Mouse (Mus musculus) heart, adult 2 months (tissue): ENCODE data around the gene Taar7e. TPM values are rescaled to one million over a fixed set of nuclear protein-coding genes. Genes with fewer than 3 reads are reported as not detected.

Experiments used
- DNase-seq, 2 experiments: peaks; one replicate each; pipeline ENCODE4 v3.0.0; 2021
- H3K27ac ChIP-seq: fragments of 200-600 bp; 2 replicates; pipeline ENCODE4 v1.8.1; 2022
- H3K27me3 ChIP-seq: fragments of 200-500 bp; 2 replicates; pipeline ENCODE4 v1.6.1; 2012; ENCODE audit warnings: mild to moderate bottlenecking, low read length, inconsistent platforms, mixed read lengths; ENCODE audit not compliant: control insufficient read depth, insufficient read depth
- H3K36me3 ChIP-seq: fragments of 200-500 bp; 2 replicates; pipeline ENCODE4 v1.6.1; 2012; ENCODE audit warnings: low read length, inconsistent platforms; ENCODE audit not compliant: control insufficient read depth, insufficient read depth
- H3K4me1 ChIP-seq: fragments of 200-500 bp; 2 replicates; pipeline ENCODE4 v1.6.1; 2011; ENCODE audit warnings: low read length; ENCODE audit not compliant: control insufficient read depth, insufficient read depth
- H3K4me3 ChIP-seq: fragments of 200-600 bp; 2 replicates; pipeline ENCODE4 v1.8.1; 2022
- H3K79me2 ChIP-seq: fragments of 200-500 bp; replicated peaks from 2 replicates; pipeline ENCODE4 v1.6.1; 2012; ENCODE audit warnings: mild to moderate bottlenecking, inconsistent platforms, low read length, moderate library complexity, mixed read lengths; ENCODE audit not compliant: control insufficient read depth, insufficient read depth
- H3K9ac ChIP-seq: fragments of 200-500 bp; 2 replicates; pipeline ENCODE4 v1.6.1; 2012; ENCODE audit warnings: low read depth, mild to moderate bottlenecking, control low read depth, inconsistent platforms, low read length, mixed read lengths
- CTCF ChIP-seq: fragments of 200-600 bp; IDR thresholded peaks from 2 replicates; pipeline ENCODE4 v1.8.1; 2022; ENCODE audit warnings: antibody characterized with exemption, mild to moderate bottlenecking, moderate library complexity
- EP300 ChIP-seq: fragments of 200-500 bp; IDR thresholded peaks from 2 replicates; pipeline ENCODE4 v1.6.1; 2011; ENCODE audit warnings: low read depth, low read length, control low read depth; ENCODE audit not compliant: insufficient read depth
- POLR2A ChIP-seq: fragments of 200-500 bp; IDR thresholded peaks from 2 replicates; pipeline ENCODE4 v1.6.1; 2011; ENCODE audit warnings: mild to moderate bottlenecking, low read depth, low read length, control low read depth; ENCODE audit not compliant: insufficient read depth
- WGBS: fragments of 180-500 bp; shearing (Covaris S2); methylation state at CpG from one replicate; pipeline ENCODE4 v1.1.7; 2018; 5-methylcytosine and 5-hydroxymethylcytosine counted together
- intact Hi-C: fragments of 180-260 bp; cut with DNase I; formaldehyde crosslinking; loops from one replicate; pipeline ENCODE4 v1.15.1; 2025
- long read RNA-seq: library from polyadenylated mRNA; stranded (forward); transcript quantifications from one replicate; pipeline ENCODE4 v2.0.0, GENCODE M21; 2021
- polyA plus RNA-seq: library from polyadenylated mRNA; depleted of rRNA; stranded (reverse); fragments of >200 nt; gene quantifications from 2 replicates; pipeline ENCODE4 v1.2.3, GENCODE M21; 2012; rRNA removed
- total RNA-seq, 2 experiments: library from RNA; stranded (reverse); gene quantifications; 2 replicates each; pipeline ENCODE4 v1.2.3; 2021

The Taar7e gene
- not detected for total RNA-seq
- not detected in 2 replicates for polyA plus RNA-seq
- long read RNA-seq = 0 reads

GRCm38 (mm10) chr10:24037314-24037713 lies at the start of gene Taar7e:
Gene Taar7e (plus strand): TSS chr10:24037614.
- DNase-seq = no peak
- intact Hi-C loops = no loop called here
- Histone ChIP-seq H3K4me3 (no peak within 1 kb of the TSS), H3K36me3 (no peaks in the 10 kb centered on the region), H3K27me3 (no peaks in the 10 kb centered on the region), H3K79me2 (no peaks in the 10 kb centered on the region), H3K27ac (no peak within 1 kb of the TSS), H3K4me1 (no peaks in the 10 kb centered on the region), H3K9ac (no peak within 1 kb of the TSS)
- TF ChIP-seq EP300 (no peak), POLR2A (no peak), CTCF (no peak)
- WGBS = 88% methylated on average over 2 of the region's 2 CpGs

GRCm38 (mm10) chr10:23993381-23993780 lies 44.0 kb upstream of the Taar7e start, which contains the start of gene Taar7a:
Gene Taar7a (minus strand): TSS chr10:23993481.
- DNase-seq = no peak

DNA sequence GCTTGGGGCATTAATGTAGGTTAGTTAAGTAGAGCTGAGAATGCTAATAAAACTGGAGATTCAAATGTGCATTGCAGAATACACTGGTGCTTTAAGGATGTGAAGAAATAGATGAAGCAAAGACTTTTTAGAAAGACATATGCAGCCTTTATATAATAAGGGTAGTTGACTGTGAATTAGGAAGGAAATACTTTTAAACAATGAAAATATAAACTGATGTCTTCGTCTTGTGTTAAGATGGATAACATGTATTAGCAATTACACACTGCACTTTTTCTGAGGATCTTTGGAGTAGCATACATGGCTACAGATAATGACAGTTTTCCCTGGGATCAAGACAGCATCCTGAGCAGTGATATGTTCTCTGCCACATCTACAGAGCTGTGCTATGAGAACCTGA lies 37.8 kb upstream of the Taar7e start, which contains the start of gene Taar7b:
Gene Taar7b, plus strand, starts transcription at position 301 of the 400 bp plus-strand sequence.
- Histone ChIP-seq H3K4me1 (no peaks in the 10 kb centered on the region), H3K79me2 (no peaks in the 10 kb centered on the region), H3K36me3 (no peaks in the 10 kb centered on the region), H3K27ac (no peak within 1 kb of the TSS), H3K4me3 (no peak within 1 kb of the TSS), H3K9ac (no peak within 1 kb of the TSS), H3K27me3 (no peaks in the 10 kb centered on the region)
- intact Hi-C loops = no loop called here
- TF ChIP-seq POLR2A (no peak), CTCF (no peak), EP300 (no peak)
- WGBS = 65% methylated on average over 1 of the region's 1 CpGs
- DNase-seq = no peak

More at GRCm38 (mm10) chr10:23993381-23993780, 44.0 kb upstream of the Taar7e start, which contains the start of gene Taar7a:
- Histone ChIP-seq H3K27ac (no peak within 1 kb of the TSS), H3K79me2 (no peaks in the 10 kb centered on the region), H3K27me3 (no peaks in the 10 kb centered on the region), H3K4me1 (no peaks in the 10 kb centered on the region), H3K9ac (no peak within 1 kb of the TSS), H3K36me3 (no peaks in the 10 kb centered on the region), H3K4me3 (no peak within 1 kb of the TSS)
- no peak for TF ChIP-seq CTCF
- TF ChIP-seq POLR2A = no peak
- TF ChIP-seq EP300 = no peak
- intact Hi-C loops = no loop called here
- WGBS = 81% methylated on average over 3 of the region's 3 CpGs

- H3K9ac ChIP-seq = no peak overlapping the region
- no peak overlapping the region for H3K27ac ChIP-seq
- no peaks in the 10 kb centered on the region for H3K4me1 ChIP-seq
- intact Hi-C loops = no loop called here
- H3K36me3 ChIP-seq = no peaks in the 10 kb centered on the region
- H3K4me3 ChIP-seq = no peak overlapping the region
- no peaks in the 10 kb centered on the region for H3K27me3 ChIP-seq
- 48% methylated on average over 1 of the region's 1 CpGs for WGBS
- TF ChIP-seq EP300 = no peak
- DNase-seq = no peak
- H3K79me2 ChIP-seq = no peaks in the 10 kb centered on the region
Measured at GRCm38 (mm10) chr10:24006442-24006841, 31.0 kb upstream of the Taar7e start.

DNA sequence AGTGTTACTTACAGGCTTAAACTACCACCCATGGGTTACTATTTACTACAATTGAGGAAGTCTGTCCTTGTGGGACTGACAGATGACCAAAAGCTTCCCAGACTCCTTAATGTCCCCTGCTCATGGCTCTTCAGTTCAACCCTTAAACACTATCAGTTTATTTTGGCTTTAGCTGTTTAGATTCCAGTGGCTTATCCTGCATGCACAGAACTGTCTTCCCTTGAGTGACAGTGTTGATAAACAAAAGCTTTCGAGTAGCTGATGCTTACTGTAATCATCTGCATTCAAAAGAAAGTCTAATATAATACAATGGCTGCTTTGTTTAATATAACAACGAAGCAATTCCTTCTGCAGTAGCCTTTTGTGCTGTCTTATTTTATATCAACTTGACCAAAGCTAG lies 30.4 kb upstream of the Taar7e start:
- intact Hi-C loops = no loop called here
- H3K4me1 ChIP-seq = no peaks in the 10 kb centered on the region
- WGBS = 34% methylated on average over 2 of the region's 2 CpGs
- H3K27ac ChIP-seq = no peak overlapping the region
- no peak for TF ChIP-seq EP300
- no peak for TF ChIP-seq CTCF
- no peak for TF ChIP-seq POLR2A
- no peak overlapping the region for H3K4me3 ChIP-seq
- H3K36me3 ChIP-seq = no peaks in the 10 kb centered on the region
- no peaks in the 10 kb centered on the region for H3K27me3 ChIP-seq
- H3K79me2 ChIP-seq = no peaks in the 10 kb centered on the region
- no peak for DNase-seq
- no peak overlapping the region for H3K9ac ChIP-seq

GRCm38 (mm10) chr10:24008143-24008542 lies 29.3 kb upstream of the Taar7e start:
- Histone ChIP-seq H3K79me2 (no peaks in the 10 kb centered on the region), H3K9ac (no peak overlapping the region), H3K27ac (no peak overlapping the region), H3K4me1 (no peaks in the 10 kb centered on the region), H3K36me3 (no peaks in the 10 kb centered on the region), H3K4me3 (no peak overlapping the region), H3K27me3 (no peaks in the 10 kb centered on the region)
- intact Hi-C loops = no loop called here
- TF ChIP-seq CTCF = no peak
- no peak for TF ChIP-seq EP300
- no peak for TF ChIP-seq POLR2A
- WGBS = 75% methylated on average over 1 of the region's 1 CpGs
- DNase-seq = no peak

GRCm38 (mm10) chr10:24026922-24027321 lies 10.5 kb upstream of the Taar7e start, which contains the start of gene Taar7d:
Gene Taar7d (plus strand): TSS chr10:24027222.
- Histone ChIP-seq H3K9ac (no peak within 1 kb of the TSS), H3K4me3 (no peak within 1 kb of the TSS), H3K27me3 (no peaks in the 10 kb centered on the region), H3K4me1 (no peaks in the 10 kb centered on the region), H3K27ac (no peak within 1 kb of the TSS), H3K36me3 (no peaks in the 10 kb centered on the region), H3K79me2 (no peaks in the 10 kb centered on the region)
- TF ChIP-seq CTCF = no peak
- no peak for TF ChIP-seq POLR2A
- no peak for TF ChIP-seq EP300
- intact Hi-C loops = no loop called here
- no peak for DNase-seq
